Mouse (Mus musculus) lung, postnatal 14 days (tissue): Measurements from ENCODE around the gene Rrbp1.

Source experiments
- DNase-seq: peaks from one replicate; pipeline ENCODE4 v3.0.0; 2021

Gene Rrbp1

DNA sequence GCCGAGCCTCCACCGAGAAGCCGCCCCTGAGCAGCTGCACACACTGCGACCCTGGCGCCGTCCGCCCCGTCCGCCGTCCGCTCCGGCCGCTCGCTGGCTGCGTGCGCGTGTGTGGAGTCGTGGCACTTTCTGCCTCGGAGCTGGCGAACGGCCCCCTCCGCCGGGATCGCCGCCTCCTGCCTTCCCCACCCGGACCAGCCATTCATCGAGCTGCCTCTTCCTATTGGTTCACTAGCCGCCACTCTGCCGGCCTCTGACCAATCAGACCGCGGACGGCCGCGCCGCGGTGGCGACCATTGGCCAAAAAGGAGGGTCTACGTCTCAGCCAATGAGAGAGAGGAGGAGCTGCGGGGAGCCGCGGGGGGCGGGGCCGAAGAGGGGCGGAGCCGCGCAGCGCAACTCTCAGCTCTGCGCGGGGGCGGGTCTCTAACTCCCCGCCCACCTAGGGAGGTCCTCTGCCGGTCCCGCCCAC is at the start of gene Rrbp1:
Gene Rrbp1, minus strand, starts transcription at position 184 of the 472 bp plus-strand sequence.
- DNase-seq, result peak; percentile 98

DNA sequence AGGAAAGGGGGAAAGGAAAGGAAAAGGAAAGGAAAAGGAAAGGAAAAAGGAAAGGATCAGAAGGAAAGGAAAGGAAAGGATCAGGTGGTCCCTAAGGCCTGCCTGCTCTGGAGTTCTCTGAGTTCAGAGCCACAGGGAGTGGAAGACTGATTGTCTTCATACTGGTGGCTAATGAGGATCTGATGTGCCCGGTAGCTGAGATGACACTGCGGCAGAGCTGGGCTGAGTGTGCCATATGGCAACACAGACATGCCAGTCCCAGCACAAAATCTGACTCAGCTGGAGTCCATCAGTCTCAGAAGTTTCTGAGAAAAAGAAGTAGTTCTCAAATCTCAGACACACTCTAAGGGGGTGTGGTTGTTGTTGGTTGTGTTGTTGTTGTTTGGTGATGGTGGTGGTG is 46.7 kb upstream of the Rrbp1 start:
- no peak for DNase-seq

DNA sequence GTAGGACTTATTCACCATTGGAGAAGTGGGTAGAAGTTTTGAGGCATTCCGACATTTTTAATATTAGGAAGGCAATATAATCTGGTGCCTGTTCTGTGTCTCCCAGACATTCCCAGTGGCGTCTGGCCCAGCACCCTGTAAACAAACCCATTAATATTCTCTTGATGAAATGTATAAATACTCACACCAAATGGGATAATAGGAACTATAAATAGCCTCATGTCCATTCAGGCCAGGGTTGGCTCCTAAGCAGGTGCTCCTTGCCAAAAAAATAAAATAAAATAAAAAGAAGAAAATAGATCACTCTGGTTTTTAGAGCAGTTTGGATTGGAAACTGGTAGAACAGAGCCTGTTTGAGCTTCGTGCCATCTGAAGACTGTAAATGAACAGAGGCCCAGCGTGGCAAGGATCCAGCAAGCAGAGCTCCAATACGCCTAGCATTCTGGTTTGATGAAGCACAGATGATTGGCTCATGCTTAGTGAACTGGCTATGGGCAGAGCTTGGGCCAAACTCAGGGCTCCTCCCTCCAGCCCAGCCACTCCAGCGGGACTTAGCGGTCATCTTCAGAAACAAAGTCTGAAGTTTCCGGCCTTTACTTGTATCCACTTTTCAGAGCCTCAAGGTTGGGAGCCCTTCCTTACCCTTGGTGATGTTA is 41.5 kb upstream of the Rrbp1 start:
- DNase-seq, result peak; percentile 36

DNA sequence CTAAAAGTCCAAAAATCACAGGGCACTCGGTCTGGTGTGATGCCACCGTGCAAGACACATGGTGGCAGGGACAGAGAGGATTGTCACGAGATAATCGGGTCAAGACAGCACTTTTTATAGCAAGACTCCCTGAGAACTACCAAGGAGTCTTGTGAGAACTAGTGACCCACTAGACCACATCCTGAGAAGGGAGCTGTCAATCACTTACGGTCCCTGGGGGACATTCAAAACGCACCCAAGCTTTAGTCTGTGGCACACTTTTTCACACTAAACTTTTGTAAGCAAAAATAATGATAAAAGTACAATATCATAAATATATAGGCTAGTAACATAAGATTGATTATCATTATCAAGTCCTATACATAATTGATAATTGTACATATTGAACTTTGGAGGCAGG is 39.8 kb upstream of the Rrbp1 start:
- no peak for DNase-seq

DNA sequence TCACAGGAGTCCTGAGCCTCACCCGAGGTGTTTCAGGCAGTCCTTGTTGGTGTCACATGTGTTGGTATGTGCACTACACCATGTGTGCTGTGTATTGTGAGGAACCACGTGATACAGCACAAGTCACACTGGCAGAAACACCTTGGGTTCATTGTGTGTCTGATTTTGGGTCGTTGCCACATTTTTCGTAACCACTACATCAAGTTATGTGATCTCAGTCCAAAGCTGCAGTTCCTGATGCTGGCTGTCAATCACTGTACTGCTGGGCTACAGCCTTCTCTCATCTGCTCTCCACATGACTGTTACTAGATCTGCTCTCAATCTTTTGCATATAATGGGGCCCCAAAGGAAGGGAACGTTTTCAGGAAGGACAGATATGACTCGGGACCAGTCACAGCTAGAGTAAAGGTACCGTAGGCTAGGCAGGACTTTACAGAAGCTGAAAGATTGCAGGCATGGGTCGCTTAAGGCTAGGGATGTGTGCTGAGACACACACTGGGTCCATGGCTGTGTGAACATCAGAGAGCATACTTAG is 39.1 kb upstream of the Rrbp1 start:
- DNase-seq, result no peak

DNA sequence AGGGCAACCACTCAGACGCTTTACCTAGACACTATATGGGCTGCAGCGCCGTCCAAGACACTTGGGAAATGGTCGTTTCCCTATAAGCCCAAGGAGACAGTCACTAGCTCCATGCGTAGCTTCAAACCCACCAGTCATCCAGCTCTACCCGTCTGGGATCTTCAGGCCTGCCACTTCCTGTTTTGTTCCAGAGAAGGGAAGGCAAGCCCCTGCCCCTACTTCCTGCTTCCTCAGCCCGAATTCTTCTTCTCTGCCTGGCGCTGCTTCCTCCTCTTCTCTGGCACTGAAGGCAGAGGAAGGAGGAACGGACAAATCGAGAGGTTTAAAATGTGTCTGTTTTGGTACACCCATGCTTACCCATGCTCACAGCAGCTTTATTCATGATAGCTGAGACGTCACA is 35.9 kb upstream of the Rrbp1 start:
- peak; percentile 6 for DNase-seq

DNA sequence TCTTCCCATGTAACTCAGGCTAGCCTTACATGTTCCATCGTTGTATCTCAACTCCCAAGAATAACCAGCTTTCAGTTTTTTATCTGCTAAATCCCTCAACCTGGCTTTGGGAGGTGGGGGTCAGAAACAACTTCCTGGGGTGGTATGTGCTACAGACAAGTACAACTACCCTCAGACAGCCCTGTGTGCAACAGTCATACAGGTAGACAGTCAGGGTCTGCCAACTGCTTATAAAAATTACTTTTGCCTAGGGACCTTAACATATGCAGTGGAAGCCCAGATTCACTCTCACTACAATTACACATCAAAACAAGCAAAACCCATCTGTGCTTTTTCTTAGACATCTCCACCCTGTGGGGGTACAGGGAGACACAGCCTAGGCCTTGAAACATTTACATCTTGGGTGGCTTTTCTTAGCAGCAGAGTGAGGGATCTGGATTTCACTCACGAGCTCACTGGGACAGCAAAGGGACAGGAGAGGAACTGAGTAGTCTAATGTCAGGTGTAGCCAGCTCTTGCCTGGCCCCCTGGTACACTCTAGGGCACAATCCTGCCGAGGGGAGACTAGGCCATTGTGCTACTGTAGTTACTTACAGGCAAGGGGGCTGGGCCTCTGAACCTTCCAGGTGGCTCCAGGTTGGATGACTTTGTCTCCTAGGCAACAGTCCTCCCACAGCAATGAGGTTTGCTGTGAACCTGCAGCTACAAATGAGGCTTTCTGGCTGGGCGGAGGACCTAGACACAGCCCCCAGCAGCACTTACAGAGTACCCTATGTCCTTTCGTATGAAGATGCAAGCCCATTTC is 34.9 kb upstream of the Rrbp1 start:
- DNase-seq, result no peak

DNA sequence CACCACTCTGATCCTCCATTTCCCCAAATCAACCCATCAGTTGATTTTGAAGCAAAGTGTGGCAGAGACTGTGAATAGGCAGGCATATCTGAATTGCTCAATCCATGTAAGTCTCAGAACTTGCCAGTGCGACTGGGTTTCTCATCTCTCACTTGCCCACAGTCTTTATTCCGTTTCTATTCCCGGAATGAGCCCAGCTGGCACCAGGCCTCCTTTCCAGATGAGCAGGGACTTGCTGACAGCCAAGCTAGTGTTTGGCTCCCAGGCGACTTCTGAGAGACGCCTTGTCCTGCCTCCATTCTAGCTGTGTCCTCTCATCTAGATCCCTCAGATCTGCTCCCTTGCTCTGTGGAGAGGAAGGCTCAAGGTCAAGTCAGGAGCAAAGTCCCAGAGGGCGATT is 33.7 kb upstream of the Rrbp1 start:
- DNase-seq, result peak; percentile 33

DNA sequence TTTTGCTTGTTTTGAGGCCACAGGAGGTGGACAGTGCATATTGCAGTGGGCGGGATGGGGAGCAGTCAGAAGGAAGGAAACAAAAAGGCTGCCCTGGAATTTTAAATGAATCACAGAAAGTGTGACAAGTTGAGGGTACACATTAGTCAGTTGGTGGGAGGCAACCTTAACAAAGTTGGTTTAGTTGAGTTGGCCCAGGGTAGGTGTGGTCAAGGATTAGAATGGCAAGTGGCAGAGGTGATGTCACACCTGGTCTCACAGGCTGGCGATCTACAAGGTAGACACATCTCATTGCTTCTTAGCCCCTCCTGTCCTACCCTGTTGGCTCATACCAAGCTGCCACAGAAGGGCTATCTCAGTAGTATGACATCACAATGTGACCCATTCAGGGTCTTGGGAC is 21.6 kb upstream of the Rrbp1 start, which contains the start of gene Banf2:
Gene Banf2, plus strand, starts transcription at position 396 of the 400 bp plus-strand sequence.
- DNase-seq, result no peak

DNA sequence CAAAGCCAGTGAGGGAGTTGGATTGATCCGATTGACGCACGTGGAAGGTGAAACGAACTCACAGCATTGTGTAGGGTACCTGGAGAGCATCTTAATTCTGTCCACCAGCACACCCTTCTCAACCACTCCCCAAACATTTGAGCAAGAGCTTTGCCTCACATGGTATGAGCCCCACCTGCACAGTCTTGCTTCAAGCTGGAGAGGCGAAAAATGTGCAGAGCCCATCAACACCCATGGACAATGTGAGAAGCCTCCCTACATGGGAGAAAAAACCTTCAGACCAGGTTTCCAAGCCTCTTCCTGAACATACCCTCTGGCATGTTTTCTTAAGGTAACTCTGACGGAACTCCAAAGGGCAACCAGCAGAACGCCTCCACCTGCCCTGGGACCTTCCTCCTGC is 19.7 kb upstream of the Rrbp1 start:
- DNase-seq, result no peak

DNA sequence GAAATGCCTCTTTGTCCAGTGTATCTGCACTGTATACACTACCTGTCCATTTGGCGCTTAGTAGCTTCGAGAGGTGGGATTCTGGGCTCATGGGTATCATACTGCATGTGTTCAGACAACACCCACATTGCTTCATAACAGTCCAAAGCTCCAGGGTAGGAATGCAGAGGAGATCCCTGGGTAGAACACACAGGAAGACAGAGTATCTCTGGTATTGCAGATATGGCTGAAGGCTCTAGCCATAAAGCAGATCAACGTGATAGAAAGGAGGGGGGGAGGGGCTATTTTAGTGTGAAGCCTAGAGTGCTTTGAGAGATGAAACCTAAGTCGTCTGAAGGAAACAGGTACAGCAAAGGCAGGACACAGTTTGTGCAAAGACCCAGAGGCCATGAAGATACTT is 15.4 kb upstream of the Rrbp1 start:
- DNase-seq, result no peak

DNA sequence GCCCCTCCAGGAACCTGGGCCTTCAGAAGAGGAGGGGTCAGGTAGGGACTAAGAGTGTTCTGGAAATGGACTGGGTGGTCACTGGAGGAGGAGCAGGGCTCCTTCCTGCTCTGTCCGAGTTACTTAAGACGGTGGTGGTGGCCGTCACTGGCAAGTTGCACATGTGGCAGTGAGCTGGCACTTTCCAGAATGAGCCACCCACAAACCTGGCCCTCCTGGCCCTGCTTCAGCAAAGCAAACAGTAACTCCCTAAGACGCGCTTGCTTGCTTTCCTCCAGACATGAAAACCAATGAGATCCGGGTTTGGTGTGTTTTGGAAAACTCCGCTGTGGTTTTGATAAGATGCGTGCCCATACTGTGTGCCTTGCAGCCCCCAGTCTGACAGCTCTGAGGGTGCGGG is 14.3 kb upstream of the Rrbp1 start:
- no peak for DNase-seq

DNA sequence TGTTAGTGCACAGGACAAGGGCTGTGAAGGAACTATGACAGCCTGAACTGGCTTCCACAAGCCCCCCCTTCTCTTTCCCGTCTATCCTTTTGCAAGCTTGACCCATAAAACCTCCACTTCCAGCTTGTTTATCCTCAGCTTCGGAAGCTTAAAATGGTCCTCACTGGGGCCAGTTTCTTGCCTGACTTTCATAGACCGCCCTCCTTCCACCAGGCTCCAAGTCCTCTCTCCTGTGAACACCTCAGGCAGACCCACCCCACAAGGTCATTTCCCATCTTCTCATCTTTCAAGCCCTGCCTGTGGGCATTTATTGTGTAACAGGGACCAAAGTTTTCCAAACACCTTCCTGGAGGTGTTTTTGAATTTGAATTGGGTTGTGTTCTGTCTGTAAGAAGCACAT is 11.4 kb upstream of the Rrbp1 start:
- no peak for DNase-seq

DNA sequence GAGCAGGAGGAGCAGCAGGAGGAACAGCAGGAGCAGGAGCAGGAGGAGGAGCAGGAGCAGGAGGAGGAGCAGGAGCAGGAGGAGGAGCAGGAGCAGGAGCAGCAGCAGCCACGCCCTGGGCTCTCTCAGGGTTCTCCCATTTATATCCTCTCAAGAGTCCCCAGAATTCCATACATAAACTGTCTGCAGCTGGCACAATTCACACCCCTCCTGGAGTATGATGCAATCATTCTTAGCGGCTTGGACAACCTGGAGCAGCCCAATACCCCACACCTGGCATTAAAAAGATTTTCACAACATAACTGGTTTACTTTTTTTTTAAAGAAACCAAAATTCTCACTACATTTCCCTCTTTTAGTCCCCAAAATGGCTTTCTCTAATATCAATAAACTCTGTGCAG is 8.9 kb upstream of the Rrbp1 start:
- DNase-seq, result no peak

DNA sequence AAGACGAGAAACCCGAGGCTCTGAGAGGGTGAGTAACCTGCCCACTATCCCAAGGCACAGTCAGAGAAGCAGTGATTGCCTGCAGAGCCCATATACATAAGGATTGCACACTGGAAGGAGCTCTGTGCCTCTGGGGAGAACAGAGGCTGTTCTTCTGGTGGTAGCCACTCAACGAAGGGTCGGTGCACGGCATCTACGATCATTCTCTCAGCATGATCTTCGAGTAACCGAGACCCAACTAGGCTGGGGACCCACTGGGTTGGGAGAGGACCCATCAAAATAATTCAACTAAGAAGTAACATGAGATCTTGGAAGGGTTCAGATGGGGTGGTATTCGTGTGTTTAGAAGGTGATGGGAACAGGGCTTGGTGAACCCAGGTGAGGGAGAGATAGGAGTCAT is 4.8 kb upstream of the Rrbp1 start:
- no peak for DNase-seq

DNA sequence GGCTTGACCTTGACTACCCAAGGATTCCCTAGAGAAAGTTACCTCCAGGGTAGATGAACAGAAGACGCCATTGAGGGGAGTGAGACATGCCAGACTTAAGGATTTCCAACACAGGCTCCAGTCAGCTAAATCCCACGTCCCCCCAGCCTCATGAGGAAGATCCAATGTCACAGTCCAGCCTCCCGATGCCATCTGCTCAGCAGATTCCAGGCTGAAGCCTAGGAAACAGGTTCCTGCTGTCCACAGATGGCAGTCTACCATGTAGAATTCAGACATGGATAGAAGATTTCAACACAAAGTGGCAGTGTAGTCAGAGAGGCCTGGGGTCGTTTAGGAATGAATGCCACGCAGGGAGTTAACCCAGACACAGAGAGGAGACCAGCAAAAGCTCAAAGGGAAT is 3.4 kb upstream of the Rrbp1 start:
- DNase-seq, result no peak

DNA sequence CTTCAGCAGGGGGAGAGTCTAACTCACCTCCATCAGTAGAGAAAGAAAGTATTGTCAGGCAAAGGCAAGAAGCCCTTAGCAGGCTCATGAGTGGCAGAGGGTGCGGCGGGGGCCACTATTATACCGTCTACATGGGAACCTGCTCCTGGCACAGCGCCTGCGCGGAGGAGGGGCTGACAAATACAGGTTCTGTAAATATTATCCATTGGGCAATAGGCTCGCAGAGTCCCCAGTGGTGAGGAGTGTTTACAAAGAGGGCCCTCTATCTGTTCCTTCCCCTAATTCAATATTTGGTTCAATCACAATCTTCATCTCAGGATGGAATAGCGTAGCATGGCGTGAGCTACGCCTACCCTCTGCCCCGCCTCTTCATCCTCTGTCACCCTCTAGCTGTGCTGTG is 3.0 kb upstream of the Rrbp1 start:
- DNase-seq, result peak; percentile 32

DNA sequence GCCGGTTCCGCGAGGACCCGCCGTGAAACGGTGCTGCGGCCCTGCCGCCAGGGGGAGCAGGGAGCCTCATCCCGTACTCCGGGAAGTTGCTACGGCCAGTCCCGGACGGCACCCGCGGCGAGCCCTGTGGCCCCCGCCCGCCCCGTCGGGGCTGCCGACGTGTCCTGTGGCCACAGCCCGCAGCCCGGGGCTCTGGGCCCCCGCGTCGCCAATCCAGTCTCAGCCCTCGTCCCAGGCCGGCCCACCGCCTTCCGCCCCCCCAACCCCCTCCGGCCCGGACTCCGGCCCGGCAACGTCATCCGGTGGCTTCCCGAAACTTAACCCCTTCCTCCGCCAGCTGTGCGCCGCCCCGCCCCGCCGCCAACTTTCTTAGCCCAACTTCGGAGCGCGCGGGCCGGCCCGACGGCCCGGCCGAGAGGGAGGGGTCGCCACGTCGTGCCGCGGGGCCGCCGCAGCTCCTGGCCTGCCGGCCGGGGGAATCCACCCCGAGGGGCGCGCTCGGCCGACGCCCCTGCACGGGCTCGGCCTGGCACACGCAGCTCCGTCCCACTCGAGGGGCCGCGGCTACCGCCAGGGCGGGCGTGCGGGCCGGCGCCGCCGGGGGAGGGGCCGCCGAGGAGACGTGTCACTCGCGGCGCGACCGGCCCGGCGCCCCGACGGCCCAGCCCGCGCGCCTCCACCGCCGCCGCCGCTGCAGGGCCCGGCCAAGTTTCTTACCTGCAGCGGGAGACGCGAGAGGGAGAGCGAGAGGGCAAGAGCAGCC is 600 bp downstream of the Rrbp1 start:
- DNase-seq, result peak; percentile 87

DNA sequence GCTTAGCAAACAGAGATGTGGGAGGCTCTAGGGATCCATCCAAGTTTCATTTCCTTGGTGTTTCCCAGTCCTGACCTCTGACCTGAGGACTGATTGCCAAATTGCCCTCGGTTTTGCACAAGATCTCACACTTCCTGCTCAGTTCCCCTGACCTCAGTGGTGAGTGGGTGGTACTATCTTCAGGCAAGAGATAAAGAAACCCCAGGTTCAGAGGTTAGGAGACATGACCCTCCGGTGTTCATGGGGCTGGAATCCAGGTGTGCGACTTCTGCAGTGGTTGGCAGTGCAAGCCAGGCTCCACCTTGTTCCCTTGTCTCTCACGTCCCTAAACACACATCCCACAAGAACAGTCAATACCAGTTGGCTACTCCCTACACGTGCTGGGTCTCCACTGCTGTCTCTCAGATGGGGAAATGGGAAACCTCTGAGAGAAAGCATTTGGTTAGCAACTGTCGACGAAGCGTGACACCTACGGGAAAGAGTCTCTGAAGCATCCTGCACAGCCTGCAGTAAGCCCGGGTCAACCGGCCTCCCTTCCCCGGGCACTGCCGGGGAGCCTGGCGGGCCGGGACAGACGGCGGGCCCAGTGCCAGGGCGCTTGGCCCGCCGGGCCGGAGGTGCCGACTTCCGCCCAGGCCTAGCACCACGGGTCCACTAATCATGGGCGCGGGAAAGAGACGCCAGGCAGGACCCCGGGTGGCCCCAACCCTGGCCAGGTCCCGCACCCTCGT is 1.3 kb downstream of the Rrbp1 start:
- peak; percentile 79 for DNase-seq

DNA sequence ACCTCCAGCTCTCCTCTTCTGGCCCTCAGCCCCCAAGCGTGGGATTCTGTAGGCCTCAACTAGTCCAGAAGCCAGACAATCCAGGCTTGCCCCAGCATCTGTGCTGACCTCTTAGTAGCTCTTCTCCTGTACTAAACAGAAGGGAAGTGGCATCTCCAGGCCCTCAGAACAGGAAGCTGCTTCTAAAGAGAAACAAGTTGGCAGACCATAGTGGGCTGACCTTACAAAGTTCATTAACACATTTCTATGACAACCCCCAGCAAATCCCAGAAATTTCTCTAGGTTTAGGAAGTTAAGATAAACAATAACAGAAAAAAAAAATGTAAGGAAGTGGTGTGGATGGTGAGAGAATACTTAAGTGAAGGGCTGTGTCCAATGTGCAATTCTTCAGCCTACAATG is 2.0 kb downstream of the Rrbp1 start:
- DNase-seq, result no peak

DNA sequence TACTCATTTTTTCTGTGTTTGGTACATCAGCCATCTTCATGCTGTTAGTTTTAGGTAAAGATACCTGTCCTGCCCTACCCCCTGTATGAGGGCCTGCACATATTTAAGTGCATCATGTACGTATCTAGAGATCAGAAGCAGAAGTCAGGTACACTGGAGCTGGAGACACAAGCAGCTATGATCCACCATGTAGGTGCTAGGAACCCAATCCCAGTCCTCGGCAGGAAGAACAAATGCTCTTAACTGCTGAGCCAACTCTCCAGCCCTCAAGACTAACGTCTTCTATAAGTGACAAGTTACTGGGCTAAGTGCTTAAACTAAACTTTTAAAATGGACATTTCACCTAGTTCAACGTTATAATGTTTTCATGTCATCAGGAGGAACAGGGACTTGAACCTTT is 3.9 kb downstream of the Rrbp1 start:
- no peak for DNase-seq

DNA sequence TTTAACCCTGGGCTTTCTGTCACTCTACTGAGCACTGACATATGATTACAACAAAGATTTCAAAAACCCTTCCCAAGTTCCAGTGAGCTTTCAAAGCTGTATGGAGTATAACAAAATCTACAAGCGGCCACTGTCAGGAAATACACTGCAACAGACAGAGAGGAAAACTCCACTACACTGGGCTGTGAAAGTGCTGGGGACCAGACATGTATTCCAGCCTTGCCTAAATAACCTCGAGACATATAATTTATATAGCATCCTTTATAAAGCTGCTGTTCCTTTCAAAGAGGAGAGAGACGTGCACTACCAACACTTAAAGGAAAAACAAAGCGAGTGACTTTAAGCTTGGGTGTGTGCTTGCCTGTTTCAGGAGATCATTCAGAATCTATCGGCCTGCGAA is 4.4 kb downstream of the Rrbp1 start:
- DNase-seq, result no peak
